ENCODE assay signal across 7 mouse cellular contexts in genomic region chr5:34949769-34950211, GRCm38 (mm10). TPM values are rescaled to one million over a fixed set of nuclear protein-coding genes. Genes with fewer than 3 reads are reported as not detected.
A peak's percentile ranks its signal among the peaks of the same experiment; 100 is the strongest.
DNase-seq lines count a peak whose midpoint lies in the region; ATAC-seq and TF ChIP-seq lines count a peak whose summit lies in the region.

No protein-coding gene starts in this region.

- peak; percentile 34 for DNase-seq in right cerebral cortex, postnatal 4 days
- no peak for DNase-seq in right cerebral cortex, postnatal 14 days
- DNase-seq in embryonic facial prominence, embryonic 10.5 days (ENCODE audit: low spot score): peak; percentile 58
- no peak for DNase-seq in midbrain, postnatal 0 days (ENCODE audit: low spot score)
- DNase-seq in right cerebral cortex, postnatal 36 days (ENCODE audit: low spot score in 2 of 2): no peak
- DNase-seq in yolk sac, embryonic 10.5 days (ENCODE audit: low spot score): no peak

- H3K27me3 ChIP-seq in embryonic facial prominence, embryonic 10.5 days (replicated peaks; ENCODE audit: low read depth, poor library complexity, severe bottlenecking): peaks cover 9% of the 10 kb centered on the region; the same call in 1 of the 2 replicates
- H3K27me3 ChIP-seq in hindbrain, embryonic 15.5 days: no peaks in the 10 kb centered on the region
- H3K27me3 ChIP-seq in midbrain, postnatal 0 days (ENCODE audit: insufficient read depth, low read length): no peaks in the 10 kb centered on the region

- H3K27ac ChIP-seq in embryonic facial prominence, embryonic 10.5 days (replicated peaks): peak overlapping the region; percentile 97
- peak overlapping the region; percentile 89 for H3K27ac ChIP-seq in hindbrain, embryonic 15.5 days (replicated peaks)
- H3K27ac ChIP-seq in midbrain, postnatal 0 days (ENCODE audit: low read depth, low read length): peak overlapping the region; percentile 80

- 1% methylated on average over 12 of the region's 12 CpGs for WGBS in embryonic facial prominence, embryonic 10.5 days
- WGBS in hindbrain, embryonic 15.5 days: under 1% methylated on average over 12 of the region's 12 CpGs
- under 1% methylated on average over 12 of the region's 12 CpGs for WGBS in midbrain, postnatal 0 days

- TF ChIP-seq CTCF in midbrain, postnatal 0 days (IDR thresholded peaks at IDR 0.05): no peak

- peaks cover 6% of the 10 kb centered on the region; the same call in 1 of the 2 replicates for H3K9me3 ChIP-seq in embryonic facial prominence, embryonic 10.5 days
- H3K9me3 ChIP-seq in hindbrain, embryonic 15.5 days: no peaks in the 10 kb centered on the region
- no peaks in the 10 kb centered on the region for H3K9me3 ChIP-seq in midbrain, postnatal 0 days (ENCODE audit: low read length)

- peak overlapping the region; percentile 76 for H3K4me2 ChIP-seq in hindbrain, embryonic 15.5 days
- H3K4me2 ChIP-seq in midbrain, postnatal 0 days (ENCODE audit: low read depth, low read length, poor library complexity, severe bottlenecking): peak overlapping the region; percentile 88

- peak; percentile 57 for ATAC-seq in hindbrain, embryonic 15.5 days (ENCODE audit: low FRiP score, low read depth)
- peak; percentile 47; the same call in 1 of the 2 replicates for ATAC-seq in midbrain, postnatal 0 days (ENCODE audit: low FRiP score)

- H3K36me3 ChIP-seq in embryonic facial prominence, embryonic 10.5 days (replicated peaks): peaks cover 35% of the 10 kb centered on the region
- H3K36me3 ChIP-seq in hindbrain, embryonic 15.5 days: peaks cover 3% of the 10 kb centered on the region; the same call in 1 of the 2 replicates
- no peaks in the 10 kb centered on the region for H3K36me3 ChIP-seq in midbrain, postnatal 0 days (ENCODE audit: insufficient read depth, low read length)

- H3K4me1 ChIP-seq in embryonic facial prominence, embryonic 10.5 days: peaks cover 36% of the 10 kb centered on the region
- peaks cover 41% of the 10 kb centered on the region for H3K4me1 ChIP-seq in hindbrain, embryonic 15.5 days (replicated peaks)
- H3K4me1 ChIP-seq in midbrain, postnatal 0 days (ENCODE audit: insufficient read depth, low read length): peaks cover 18% of the 10 kb centered on the region; the same call in 1 of the 2 replicates

- peak overlapping the region; percentile 86 for H3K9ac ChIP-seq in hindbrain, embryonic 15.5 days
- peak overlapping the region; percentile 94 for H3K9ac ChIP-seq in midbrain, postnatal 0 days (replicated peaks; ENCODE audit: low read length, poor library complexity, severe bottlenecking)

- H3K4me3 ChIP-seq in embryonic facial prominence, embryonic 10.5 days: peak overlapping the region; percentile 81
- H3K4me3 ChIP-seq in hindbrain, embryonic 15.5 days: peak overlapping the region; percentile 70
- H3K4me3 ChIP-seq in midbrain, postnatal 0 days (ENCODE audit: low read depth, low read length): peak overlapping the region; percentile 83

RNA-seq across cellular contexts. Expression of gene Rgs12, which starts 0.5 kb away (rescaled TPM):
- 52.7 and 54.5 TPM in 2 replicates for polyA plus RNA-seq in embryonic facial prominence, embryonic 10.5 days (2016; fragmentation: Nextera tagmentation; extraction: Ambion mirVana)
- 42.7 and 44.8 TPM in 2 replicates for polyA plus RNA-seq in hindbrain, embryonic 15.5 days (2015; fragmentation: Nextera tagmentation; extraction: Ambion mirVana)
- total RNA-seq in midbrain, postnatal 0 days (2014; rRNA removed): 54.8 and 60.8 TPM in 2 replicates
- 29.9 and 30.5 TPM in 2 replicates for polyA plus RNA-seq in midbrain, postnatal 0 days (2015; fragmentation: Nextera tagmentation; extraction: Ambion mirVana)

RNA-seq across cellular contexts. Expression of gene Msantd1, which starts 42.0 kb away (rescaled TPM):
- 0.63 and 1.2 TPM in 2 replicates for polyA plus RNA-seq in embryonic facial prominence, embryonic 10.5 days (2016; fragmentation: Nextera tagmentation; extraction: Ambion mirVana)
- 4.4 and 5.2 TPM in 2 replicates for polyA plus RNA-seq in hindbrain, embryonic 15.5 days (2015; fragmentation: Nextera tagmentation; extraction: Ambion mirVana)
- 17.0 and 21.0 TPM in 2 replicates for total RNA-seq in midbrain, postnatal 0 days (2014; rRNA removed)
- 13.3 and 13.5 TPM in 2 replicates for polyA plus RNA-seq in midbrain, postnatal 0 days (2015; fragmentation: Nextera tagmentation; extraction: Ambion mirVana)

Comparison
In these comparisons a context has a peak if more than half of its experiments do, and no peak if none do; other contexts are left out.
1. DNase-seq: peak in right cerebral cortex, postnatal 4 days (single experiment) and embryonic facial prominence, embryonic 10.5 days (single experiment); none in right cerebral cortex, postnatal 14 days (single experiment), midbrain, postnatal 0 days (single experiment), right cerebral cortex, postnatal 36 days (0 of 2) and yolk sac, embryonic 10.5 days (single experiment).
2. Peak in every context shown above with its lines, with median percentiles within 50 percentile points of each other: H3K27ac ChIP-seq and H3K4me3 ChIP-seq.